Mouse (Mus musculus) liver, embryonic 11.5 days (tissue): ENCODE measurements around the gene Tmco4. TPM values are rescaled to one million over a fixed set of nuclear protein-coding genes. Genes with fewer than 3 reads are reported as not detected.

Experiments
- ATAC-seq: fragments of 200-750 bp; cut with Nextera tagmentation; replicated peaks from 2 replicates; pipeline ENCODE4 v1.8.0; 2017; ENCODE audit warnings: moderate number of reproducible peaks, mild to moderate bottlenecking, moderate TSS enrichment, moderate library complexity; ENCODE audit not compliant: low FRiP score
- DNase-seq: peaks from one replicate; pipeline ENCODE4 v3.0.0-alpha.2; 2017; ENCODE audit warnings: low spot score
- H3K27ac ChIP-seq: fragments of 300-500 bp; sonication (generic); 2 replicates; pipeline ENCODE4 v1.5.1; 2014; ENCODE audit warnings: mild to moderate bottlenecking, low read depth, low read length, control low read depth
- H3K27me3 ChIP-seq: fragments of 300-500 bp; sonication (generic); replicated peaks from 2 replicates; pipeline ENCODE4 v1.6.1; 2014; ENCODE audit warnings: low read length, mixed read lengths; ENCODE audit not compliant: control insufficient read depth, insufficient read depth
- H3K36me3 ChIP-seq: fragments of 300-500 bp; sonication (generic); 2 replicates; pipeline ENCODE4 v1.6.1; 2014; ENCODE audit warnings: mild to moderate bottlenecking, low read length, moderate library complexity, mixed read lengths; ENCODE audit not compliant: control insufficient read depth, insufficient read depth
- H3K4me1 ChIP-seq: fragments of 300-500 bp; sonication (generic); replicated peaks from 2 replicates; pipeline ENCODE4 v1.6.1; 2014; ENCODE audit warnings: low read length, mixed read lengths; ENCODE audit not compliant: control insufficient read depth, insufficient read depth
- H3K4me2 ChIP-seq: fragments of 300-500 bp; sonication (generic); 2 replicates; pipeline ENCODE4 v1.6.1; 2014; ENCODE audit warnings: mild to moderate bottlenecking, control low read depth, moderate library complexity
- H3K4me3 ChIP-seq: fragments of 300-500 bp; sonication (generic); 2 replicates; pipeline ENCODE4 v1.5.1; 2014; ENCODE audit warnings: low read depth, low read length, control low read depth
- H3K9ac ChIP-seq: fragments of 300-500 bp; sonication (generic); 2 replicates; pipeline ENCODE4 v1.6.1; 2014; ENCODE audit warnings: low read depth, low read length, control low read depth
- H3K9me3 ChIP-seq: fragments of 300-500 bp; sonication (generic); 2 replicates; pipeline ENCODE4 v1.6.1; 2016; ENCODE audit warnings: low read length, inconsistent platforms, mixed read lengths; ENCODE audit not compliant: control insufficient read depth
- WGBS: fragments of 180-500 bp; shearing (Covaris S2); extraction: QIAGEN DNeasy Blood & Tissue Kit; methylation state at CpG from one replicate; pipeline ENCODE4 v1.1.7; 2014; 5-methylcytosine and 5-hydroxymethylcytosine counted together
- polyA plus RNA-seq: library from polyadenylated mRNA; unstranded; fragments of >200 nt; fragmentation: Nextera tagmentation; extraction: Ambion mirVana; gene quantifications from 2 replicates; pipeline ENCODE4 v1.2.1, GENCODE M21; 2014

Gene Tmco4
- polyA plus RNA-seq, 1 experiment from 2014 or later, result 1.5 TPM

GRCm38 (mm10) chr4:139034540-139034939 lies 61.9 kb downstream of the Tmco4 start:
- WGBS, result 47% methylated on average over 4 of the region's 4 CpGs
- Histone ChIP-seq H3K27me3 (peaks cover under 1% of the 10 kb centered on the region), H3K36me3 (no peaks in the 10 kb centered on the region), H3K27ac (no peak overlapping the region), H3K9ac (no peak overlapping the region), H3K4me1 (no peaks in the 10 kb centered on the region), H3K9me3 (no peaks in the 10 kb centered on the region), H3K4me3 (no peak overlapping the region), H3K4me2 (no peak overlapping the region)
- ATAC-seq (no peak), DNase-seq (no peak)

DNA sequence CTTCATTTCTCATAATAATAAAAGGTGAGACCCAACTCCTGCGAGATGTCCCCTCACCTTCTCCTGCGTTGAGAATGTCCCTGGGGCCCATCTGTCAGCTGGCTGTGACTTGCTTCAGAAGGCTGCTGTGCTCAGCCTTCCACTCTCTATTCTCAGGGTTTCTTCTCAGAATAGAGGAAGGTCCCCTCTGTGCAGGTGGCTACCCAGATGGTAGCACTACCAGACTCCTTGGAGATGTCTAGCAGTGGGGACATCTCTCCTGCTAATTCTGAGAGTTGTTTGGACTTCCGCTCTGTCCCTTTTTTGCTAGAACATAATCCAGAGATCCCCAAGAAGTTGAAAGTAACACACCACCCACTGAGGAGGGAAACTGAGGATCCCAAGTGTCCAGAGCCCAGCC lies 62.3 kb downstream of the Tmco4 start:
- Histone ChIP-seq H3K4me2 (no peak overlapping the region), H3K27me3 (peaks cover 5% of the 10 kb centered on the region), H3K4me1 (no peaks in the 10 kb centered on the region; the same call in 1 of the 2 replicates), H3K4me3 (no peak overlapping the region), H3K9me3 (no peaks in the 10 kb centered on the region), H3K27ac (no peak overlapping the region), H3K9ac (no peak overlapping the region), H3K36me3 (no peaks in the 10 kb centered on the region)
- no peak for DNase-seq
- ATAC-seq, result no peak
- 82% methylated on average over 3 of the region's 3 CpGs for WGBS

GRCm38 (mm10) chr4:139035799-139036198 lies 63.1 kb downstream of the Tmco4 start:
- whole genome bisulfite sequencing, result 86% methylated on average over 3 of the region's 3 CpGs
- no peak overlapping the region for H3K4me3 ChIP-seq
- no peak overlapping the region for H3K4me2 ChIP-seq
- no peaks in the 10 kb centered on the region for H3K9me3 ChIP-seq
- DNase-seq (no peak), ATAC-seq (no peak)
- peaks cover 11% of the 10 kb centered on the region for H3K27me3 ChIP-seq
- H3K9ac ChIP-seq, result no peak overlapping the region
- H3K36me3 ChIP-seq, result no peaks in the 10 kb centered on the region
- no peak overlapping the region for H3K27ac ChIP-seq
- no peaks in the 10 kb centered on the region; the same call in 1 of the 2 replicates for H3K4me1 ChIP-seq

GRCm38 (mm10) chr4:139037795-139038607 lies 65.3 kb downstream of the Tmco4 start:
- ATAC-seq, result no peak

DNA sequence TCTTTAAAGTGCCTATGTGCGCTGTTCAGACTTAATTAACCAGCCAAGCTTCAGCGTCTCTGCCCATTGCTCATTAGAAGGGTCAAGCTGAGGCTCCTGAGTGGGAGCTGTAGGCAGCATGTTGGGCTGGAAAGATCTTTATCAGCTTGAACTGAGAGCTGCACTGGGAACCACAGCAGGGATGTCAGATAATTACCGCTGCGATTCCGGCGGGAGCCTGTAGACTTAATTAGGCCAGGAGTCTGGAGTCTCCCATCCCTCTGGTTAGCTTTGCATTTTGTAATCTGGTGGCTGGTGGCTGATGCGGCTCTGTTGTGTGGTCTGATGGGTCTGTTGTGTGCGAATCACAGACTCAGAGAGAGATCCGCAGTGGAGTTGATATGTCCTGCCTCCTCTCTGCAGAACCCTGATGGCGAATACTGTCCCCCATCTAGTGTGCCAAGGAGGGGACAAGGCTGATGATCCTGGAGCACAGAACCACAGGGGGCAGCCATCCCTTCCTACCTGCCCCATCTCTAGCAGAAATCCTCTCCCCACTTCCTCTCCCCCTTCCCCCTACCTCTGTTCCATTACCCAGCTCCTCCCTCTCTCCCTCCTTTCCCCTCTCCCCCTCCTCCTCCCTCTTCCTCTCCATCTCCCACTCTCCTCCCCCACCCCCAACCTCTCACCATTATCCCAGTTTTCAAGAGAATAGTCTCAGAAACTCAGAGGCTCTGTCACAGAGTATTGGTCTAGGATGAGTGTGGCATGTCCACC lies 67.6 kb downstream of the Tmco4 start:
- Histone ChIP-seq H3K9me3 (peaks cover 5% of the 10 kb centered on the region), H3K4me2 (no peak overlapping the region), H3K36me3 (no peaks in the 10 kb centered on the region), H3K27ac (no peak overlapping the region), H3K4me3 (no peak overlapping the region), H3K4me1 (no peaks in the 10 kb centered on the region; the same call in 1 of the 2 replicates), H3K27me3 (peaks cover 13% of the 10 kb centered on the region), H3K9ac (no peak overlapping the region)
- 8% methylated on average over 10 of the region's 10 CpGs for WGBS
- no peak for DNase-seq
- ATAC-seq, result no peak

More at GRCm38 (mm10) chr4:139037795-139038607, 65.3 kb downstream of the Tmco4 start:
- Histone ChIP-seq H3K27ac (no peak overlapping the region), H3K4me3 (no peak overlapping the region), H3K9me3 (no peaks in the 10 kb centered on the region), H3K4me2 (no peak overlapping the region), H3K9ac (no peak overlapping the region), H3K4me1 (no peaks in the 10 kb centered on the region; the same call in 1 of the 2 replicates), H3K36me3 (no peaks in the 10 kb centered on the region), H3K27me3 (peaks cover 13% of the 10 kb centered on the region)
- WGBS, result 80% methylated on average over 17 of the region's 17 CpGs
- DNase-seq, result no peak

DNA sequence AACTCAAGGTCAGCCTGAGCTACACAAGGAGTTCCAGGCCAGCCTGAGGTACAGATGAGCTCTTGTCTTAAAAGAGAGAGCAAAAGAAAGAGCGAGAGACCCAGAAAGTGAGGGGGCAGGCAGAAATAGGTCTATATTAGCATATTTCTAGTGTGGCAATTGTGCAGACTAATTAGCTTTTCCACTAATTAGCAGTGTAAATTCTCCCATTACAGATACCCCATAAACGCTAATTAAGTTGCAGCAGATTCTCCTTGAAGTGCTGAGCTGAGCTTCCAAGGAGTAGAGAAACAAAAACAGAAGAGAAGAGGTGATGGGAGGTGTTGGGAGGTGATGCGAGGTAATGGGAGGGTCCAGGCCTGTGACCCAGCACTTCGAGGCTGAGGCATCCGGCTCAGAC lies 69.9 kb downstream of the Tmco4 start:
- WGBS, result 70% methylated on average over 5 of the region's 5 CpGs
- Histone ChIP-seq H3K9ac (no peak overlapping the region), H3K27ac (no peak overlapping the region), H3K4me3 (no peak overlapping the region), H3K27me3 (peaks cover 13% of the 10 kb centered on the region), H3K9me3 (peaks cover 5% of the 10 kb centered on the region), H3K4me2 (no peak overlapping the region), H3K36me3 (no peaks in the 10 kb centered on the region), H3K4me1 (no peaks in the 10 kb centered on the region; the same call in 1 of the 2 replicates)
- no peak for DNase-seq
- no peak for ATAC-seq

GRCm38 (mm10) chr4:139043600-139043999 lies 70.9 kb downstream of the Tmco4 start:
- H3K4me3 ChIP-seq, result no peak overlapping the region
- ATAC-seq, result no peak
- H3K27me3 ChIP-seq, result peaks cover 13% of the 10 kb centered on the region
- no peak for DNase-seq
- no peak overlapping the region for H3K9ac ChIP-seq
- 59% methylated on average over 2 of the region's 2 CpGs for WGBS
- no peaks in the 10 kb centered on the region; the same call in 1 of the 2 replicates for H3K4me1 ChIP-seq
- H3K27ac ChIP-seq, result no peak overlapping the region
- peaks cover 5% of the 10 kb centered on the region for H3K9me3 ChIP-seq
- no peaks in the 10 kb centered on the region for H3K36me3 ChIP-seq
- no peak overlapping the region for H3K4me2 ChIP-seq

DNA sequence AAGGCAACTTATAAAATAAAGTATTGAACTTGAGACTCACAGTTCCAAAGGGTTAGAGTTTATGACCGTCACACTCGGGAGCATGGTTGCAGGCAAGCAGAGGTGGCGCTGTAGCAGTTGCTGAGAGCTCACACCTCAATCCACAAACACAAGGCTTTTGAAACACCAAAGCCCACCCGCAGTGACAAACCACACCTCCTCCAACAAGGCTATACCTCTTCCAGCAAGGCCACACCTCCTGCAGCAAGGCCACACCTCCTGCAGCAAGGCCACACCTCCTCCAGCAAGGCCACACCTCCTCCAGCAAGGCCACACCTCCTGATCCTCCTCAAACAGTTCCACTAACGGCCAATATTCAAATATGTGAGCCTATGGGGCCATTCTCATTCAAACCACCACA lies 71.9 kb downstream of the Tmco4 start:
- ATAC-seq (no peak), DNase-seq (no peak)
- H3K4me3 ChIP-seq, result no peak overlapping the region

More for the DNA sequence above, 71.9 kb downstream of the Tmco4 start:
- H3K4me1 ChIP-seq, result no peaks in the 10 kb centered on the region; the same call in 1 of the 2 replicates
- H3K4me2 ChIP-seq, result no peak overlapping the region
- H3K27me3 ChIP-seq, result peaks cover 12% of the 10 kb centered on the region
- H3K9me3 ChIP-seq, result peaks cover 5% of the 10 kb centered on the region
- no peak overlapping the region for H3K27ac ChIP-seq
- H3K36me3 ChIP-seq, result no peaks in the 10 kb centered on the region
- H3K9ac ChIP-seq, result no peak overlapping the region
- WGBS, result 85% methylated on average over 5 of the region's 5 CpGs
